Mouse (Mus musculus): ENCODE data around the gene Srp54c.
"Not testable (repeated sequence)": the region's sequence is repeated elsewhere in the genome, so short reads cannot be mapped to it uniquely, and the experiment has no call there.

GRCm38 (mm10) chr12:55261950-55262349, 32.0 kb downstream of the Srp54c start:
- not testable (repeated sequence) for TF ChIP-seq POLR2A (IDR thresholded peaks at IDR 0.05; ENCODE audit: insufficient read length, low read depth); MAX (IDR thresholded peaks at IDR 0.05; ENCODE audit: low read depth); TCF3 (IDR thresholded peaks at IDR 0.05; ENCODE audit: insufficient read length, low read depth); USF1 (IDR thresholded peaks at IDR 0.05; ENCODE audit: low read depth); SRF (IDR thresholded peaks at IDR 0.05; ENCODE audit: control insufficient read depth, insufficient read length, low read depth); E2F4 (IDR thresholded peaks at IDR 0.05; ENCODE audit: insufficient read depth); TCF12 (IDR thresholded peaks at IDR 0.05; ENCODE audit: insufficient read depth, poor library complexity, severe bottlenecking); POLR2AphosphoS2 (IDR thresholded peaks at IDR 0.05; ENCODE audit: insufficient read length, low read depth)

Measured in myocyte (in vitro differentiated cells).